Mouse (Mus musculus) forebrain, embryonic 16.5 days (tissue): ENCODE measurements around the gene Vmn2r87. TPM values are rescaled to one million over a fixed set of nuclear protein-coding genes. Genes with fewer than 3 reads are reported as not detected.
"Not testable (repeated sequence)": the region's sequence is repeated elsewhere in the genome, so short reads cannot be mapped to it uniquely, and the experiment has no call there.

ENCODE experiments used
- ATAC-seq: fragments of 200-750 bp; cut with Nextera tagmentation; 2 replicates; pipeline ENCODE4 v1.8.0; 2017; ENCODE audit warnings: mild to moderate bottlenecking, moderate library complexity
- H3K27ac ChIP-seq: fragments of 300-500 bp; sonication (generic); 2 replicates; pipeline ENCODE4 v1.5.1; 2014; ENCODE audit warnings: low read length, control low read depth
- H3K27me3 ChIP-seq: fragments of 300-500 bp; sonication (generic); replicated peaks from 2 replicates; pipeline ENCODE4 v1.6.1; 2014; ENCODE audit warnings: low read length; ENCODE audit not compliant: control insufficient read depth, insufficient read depth
- H3K36me3 ChIP-seq: fragments of 300-500 bp; sonication (generic); 2 replicates; pipeline ENCODE4 v1.6.1; 2014; ENCODE audit not compliant: control insufficient read depth, insufficient read depth
- H3K4me1 ChIP-seq: fragments of 300-500 bp; sonication (generic); replicated peaks from 2 replicates; pipeline ENCODE4 v1.6.1; 2014; ENCODE audit warnings: low read length; ENCODE audit not compliant: control insufficient read depth, insufficient read depth
- H3K4me2 ChIP-seq: fragments of 300-500 bp; sonication (generic); 2 replicates; pipeline ENCODE4 v1.6.1; 2014; ENCODE audit warnings: mild to moderate bottlenecking, low read length, control low read depth
- H3K4me3 ChIP-seq: fragments of 300-500 bp; sonication (generic); replicated peaks from 2 replicates; pipeline ENCODE4 v1.5.1; 2014; ENCODE audit warnings: mild to moderate bottlenecking, low read length, control low read depth
- H3K9ac ChIP-seq: fragments of 300-500 bp; sonication (generic); replicated peaks from 2 replicates; pipeline ENCODE4 v1.6.1; 2014; ENCODE audit warnings: low read depth, low read length, control low read depth
- H3K9me3 ChIP-seq: fragments of 300-500 bp; sonication (generic); 2 replicates; pipeline ENCODE4 v1.6.1; 2016; ENCODE audit warnings: low read length; ENCODE audit not compliant: control insufficient read depth
- WGBS: fragments of 180-500 bp; shearing (Covaris S2); extraction: QIAGEN DNeasy Blood & Tissue Kit; methylation state at CpG from one replicate; pipeline ENCODE4 v1.1.7; 2014; 5-methylcytosine and 5-hydroxymethylcytosine counted together
- polyA plus RNA-seq: library from polyadenylated mRNA; unstranded; fragments of >200 nt; fragmentation: Nextera tagmentation; extraction: Ambion mirVana; gene quantifications from 2 replicates; pipeline ENCODE4 v1.2.1, GENCODE M21; 2015

Gene Vmn2r87
- polyA plus RNA-seq, 1 experiment from 2014 or later, result 0.10 TPM

DNA sequence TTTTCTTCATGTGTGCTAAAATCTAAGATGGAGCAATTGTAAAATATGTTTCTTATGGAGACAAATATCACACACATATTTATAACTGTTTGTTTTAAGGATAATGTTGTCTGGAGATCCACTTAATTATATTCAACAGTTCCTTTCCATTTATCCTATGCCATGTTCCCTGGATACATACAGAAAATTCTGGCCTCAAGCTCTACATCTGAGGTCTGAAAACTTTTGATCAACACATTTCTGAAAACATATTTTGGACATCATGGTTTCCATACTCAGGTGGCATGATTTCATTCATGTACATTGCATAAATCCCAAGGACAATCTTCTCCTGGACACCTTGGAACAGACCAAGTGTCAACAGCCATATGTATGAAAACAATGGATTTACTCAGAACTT is 67.6 kb downstream of the Vmn2r87 start, which contains the start of gene Vmn2r85:
TSS of gene Vmn2r85 (minus strand) at position 101 of the 400 bp plus-strand sequence.
- not testable (repeated sequence) for H3K27me3 ChIP-seq, H3K4me2 ChIP-seq, ATAC-seq, H3K4me3 ChIP-seq, H3K9me3 ChIP-seq, H3K27ac ChIP-seq, H3K9ac ChIP-seq, H3K36me3 ChIP-seq, H3K4me1 ChIP-seq

DNA sequence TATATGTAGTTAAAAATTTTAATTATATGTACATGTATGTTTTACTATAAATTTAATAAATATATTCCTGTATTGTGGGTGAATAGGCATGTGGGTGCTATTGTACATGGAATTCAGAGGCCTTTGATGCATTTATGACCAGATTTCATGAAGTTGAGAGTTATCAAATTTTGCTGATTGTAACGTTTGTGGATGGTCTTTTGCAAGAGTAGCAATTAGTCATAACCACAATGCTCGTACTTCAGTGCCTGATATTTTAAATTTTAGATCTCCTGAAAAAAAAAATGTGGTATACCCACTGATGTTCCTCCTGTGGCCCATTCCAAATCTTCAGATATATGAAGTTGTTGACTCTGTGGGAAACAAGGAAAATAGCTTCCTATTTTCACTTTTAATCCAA is 74.8 kb downstream of the Vmn2r87 start:
- ATAC-seq, H3K4me2 ChIP-seq, H3K27ac ChIP-seq, H3K9me3 ChIP-seq, H3K4me3 ChIP-seq, H3K9ac ChIP-seq, H3K27me3 ChIP-seq, H3K4me1 ChIP-seq, H3K36me3 ChIP-seq: not testable (repeated sequence)
- WGBS, result 72% methylated on average over 2 of the region's 2 CpGs

Other genes starting within 250 kb of the Vmn2r87 start
- gene Neurod4, start 217.2 kb downstream of the Vmn2r87 start, polyA plus RNA-seq, result 4.2 and 5.4 TPM in 2 replicates
- not detected in 2 replicates for gene Tespa1, start 174.5 kb downstream of the Vmn2r87 start, polyA plus RNA-seq
- gene Vmn2r84, start 103.1 kb downstream of the Vmn2r87 start, polyA plus RNA-seq, result 0.02 TPM in 1 of 2 replicates, not detected in the other
- 0.03 TPM in 1 of 2 replicates, not detected in the other for gene Vmn2r85, start 67.7 kb downstream of the Vmn2r87 start, polyA plus RNA-seq
- gene Vmn2r86, start 41.3 kb downstream of the Vmn2r87 start, polyA plus RNA-seq, result 0.04 and 0.09 TPM in 2 replicates